Mouse (Mus musculus): Measurements from ENCODE around the gene Gm45783.
"Not testable (repeated sequence)": the region's sequence is repeated elsewhere in the genome, so short reads cannot be mapped to it uniquely, and the experiment has no call there.

Gene Gm45783

DNA sequence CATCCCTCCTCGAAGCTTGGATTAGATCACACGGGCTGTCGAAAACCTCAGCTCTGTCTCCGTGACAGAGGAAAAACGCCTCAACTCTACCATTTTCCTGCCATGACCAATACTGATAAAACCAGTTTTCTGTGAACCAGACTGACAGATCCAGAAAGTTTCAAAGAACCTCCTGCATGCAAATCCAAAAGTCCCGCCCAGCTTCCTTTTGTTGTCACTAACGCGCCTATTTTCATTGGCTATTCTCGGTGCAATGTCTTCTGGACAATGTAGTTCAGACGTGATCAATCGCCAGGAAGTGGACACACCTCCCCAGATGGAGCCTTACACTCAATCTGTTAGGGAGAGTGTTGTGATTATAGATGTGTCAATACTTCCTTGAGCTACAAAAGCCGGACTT, at the start of gene Gm45783:
Gene Gm45783, minus strand, starts transcription at position 143 of the 400 bp plus-strand sequence.
- POLR2A ChIA-PET: interaction anchor here in 1 of 4 experiments (0.6 kb wide), 1 partner anchor 391 kb away, joined by 9 read pairs; no protein-coding TSS in a partner anchor
- CTCF ChIA-PET: not testable (repeated sequence)

DNA sequence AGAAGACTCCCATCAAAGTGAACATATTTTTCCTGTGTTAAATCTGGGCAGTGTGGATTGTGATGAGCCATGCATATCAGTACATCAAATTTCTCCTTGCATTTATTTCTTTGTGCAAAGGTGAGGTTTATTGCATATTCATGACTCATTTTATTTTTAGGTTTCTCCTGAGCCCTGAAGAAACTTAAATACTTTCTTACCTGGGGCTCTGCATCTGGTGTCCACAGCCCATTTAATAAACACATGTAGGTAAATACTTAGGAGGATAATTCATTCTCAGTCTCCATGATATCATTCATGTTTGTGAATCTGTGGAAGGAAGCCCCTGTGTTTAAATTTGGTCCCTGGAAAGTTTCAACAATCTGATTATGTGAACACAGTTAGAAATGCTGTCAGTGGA, 25.2 kb upstream of the Gm45783 start, which contains the start of gene Vmn2r31:
Gene Vmn2r31, minus strand, starts transcription at position 101 of the 400 bp plus-strand sequence.
- POLR2A ChIA-PET, CTCF ChIA-PET: not testable (repeated sequence)

DNA sequence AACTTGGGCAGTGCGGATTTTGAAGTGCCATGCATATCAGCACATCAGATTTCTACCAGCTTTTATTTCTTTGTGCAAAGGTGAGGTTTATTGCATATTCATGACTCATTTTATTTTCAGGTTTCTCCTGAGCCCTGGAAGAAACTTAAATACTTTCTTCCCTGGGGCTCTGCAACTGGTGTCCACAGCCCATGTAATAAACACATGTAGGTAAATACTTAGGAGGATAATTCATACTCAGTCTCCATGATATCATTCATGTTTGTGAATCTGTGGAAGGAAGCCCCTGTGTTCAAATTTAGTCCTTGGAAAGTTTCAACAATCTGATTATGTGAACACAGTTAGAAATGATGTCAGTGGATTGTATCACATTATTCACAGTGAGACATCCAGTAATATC, 36.9 kb downstream of the Gm45783 start, which contains the start of gene Vmn2r30:
Gene Vmn2r30, minus strand, starts transcription at position 101 of the 400 bp plus-strand sequence.
- POLR2A ChIA-PET, CTCF ChIA-PET: not testable (repeated sequence)

DNA sequence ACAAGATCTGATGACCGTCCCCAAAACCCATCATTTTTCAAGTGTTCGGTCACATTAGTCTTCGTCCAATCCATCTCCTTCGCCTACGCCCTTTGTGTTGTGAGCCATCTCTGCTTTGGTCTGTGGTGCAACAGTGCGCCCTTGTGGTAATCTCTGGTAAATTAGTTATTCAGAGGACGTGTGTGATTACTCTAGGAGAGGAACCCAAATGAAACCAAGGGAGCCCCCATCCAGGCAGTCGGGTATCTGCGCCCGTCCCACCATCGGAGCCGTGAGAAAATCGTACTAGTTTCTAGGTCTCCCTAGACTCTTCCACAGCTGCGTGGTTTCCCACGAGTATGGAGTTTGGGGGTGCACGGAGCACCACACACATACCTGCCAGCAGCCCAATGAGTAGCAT, 78.8 kb downstream of the Gm45783 start:
- ChIA-PET CTCF (no interaction called here), POLR2A (no interaction called here)
